Mouse (Mus musculus) CH12F3 (cell line): Measurements from ENCODE around the gene Man1b1.

Experiments used
- in situ Hi-C: fragments of 300-500 bp; cut with MboI; formaldehyde crosslinking; loops from 2 replicates; pipeline ENCODE4 v1.14.3; 2020; ENCODE audit warnings: low sequenced_read_pairs

Man1b1 gene

DNA sequence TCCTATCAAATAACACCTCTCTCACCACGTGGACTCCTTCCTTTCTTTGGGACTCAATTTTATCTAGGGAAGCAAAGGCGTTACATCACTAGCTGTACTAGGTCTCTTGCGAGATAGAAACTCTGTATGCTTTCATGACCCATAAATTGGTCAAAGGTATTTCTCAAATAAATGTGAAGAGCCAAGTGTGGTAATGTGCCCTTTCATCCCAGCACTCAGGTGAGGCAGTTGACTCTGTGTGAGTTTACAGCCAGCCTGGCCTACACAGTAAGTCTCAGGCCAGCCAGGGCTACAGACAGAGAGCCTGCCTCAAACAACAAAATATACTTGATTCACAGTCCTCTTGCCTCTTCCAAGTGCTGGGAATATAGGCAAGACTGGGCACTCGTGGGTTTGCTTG, 27.7 kb downstream of the Man1b1 start:
- in situ Hi-C loops = no loop called here

DNA sequence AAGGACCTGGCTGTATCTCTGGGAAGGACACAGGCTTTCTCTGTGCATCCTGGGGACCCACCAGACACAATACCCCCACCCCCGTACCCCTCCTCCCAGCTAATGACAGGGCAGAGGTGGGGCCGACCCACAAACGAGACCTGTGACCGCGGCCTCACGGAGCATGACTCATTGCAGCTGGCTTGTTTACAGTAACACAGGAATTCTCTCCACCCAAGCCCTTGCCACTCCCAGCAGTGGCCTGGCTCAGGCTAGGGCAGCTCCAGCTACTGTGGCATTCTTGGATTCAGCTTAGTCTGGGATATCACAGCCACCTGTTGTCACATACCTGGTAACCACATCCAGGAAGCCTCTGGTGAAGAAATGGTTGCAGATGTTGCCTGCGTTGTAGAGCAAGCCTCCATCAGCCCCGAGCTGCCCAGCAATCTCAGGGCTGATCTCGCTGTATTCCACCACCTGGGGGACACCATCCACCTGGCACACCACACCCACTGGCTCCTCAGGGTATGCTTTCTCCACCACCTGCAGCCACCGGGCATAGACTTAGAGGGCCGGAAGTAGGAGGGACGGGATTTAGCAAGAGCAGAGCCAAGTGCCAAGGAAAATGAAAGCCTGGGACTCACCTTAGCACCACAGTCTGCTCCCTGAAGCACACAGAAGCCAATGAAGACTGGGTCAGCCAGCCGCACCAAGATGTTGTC, 31.5 kb downstream of the Man1b1 start:
- in situ Hi-C loops = no loop called here

DNA sequence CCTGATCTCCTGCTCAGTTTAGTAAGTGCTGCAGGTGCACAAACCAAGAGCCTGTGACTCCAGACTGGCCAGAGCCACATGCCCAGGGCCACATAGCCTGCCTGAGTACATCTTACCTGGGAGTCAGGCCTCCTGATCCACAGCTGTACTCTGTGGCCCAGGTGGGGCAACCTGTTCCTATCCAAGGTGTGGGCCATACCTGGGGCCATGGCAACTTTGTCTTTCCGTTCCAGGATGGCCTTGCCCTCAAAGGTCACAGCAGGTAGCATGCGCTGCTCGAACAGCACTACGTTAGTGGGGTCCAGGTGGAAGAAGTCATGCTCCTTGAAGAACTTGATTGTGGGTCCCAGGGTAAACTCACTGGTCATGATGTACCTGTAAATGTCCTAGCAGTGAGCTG, 32.2 kb downstream of the Man1b1 start:
- in situ Hi-C loops = no loop called here

DNA sequence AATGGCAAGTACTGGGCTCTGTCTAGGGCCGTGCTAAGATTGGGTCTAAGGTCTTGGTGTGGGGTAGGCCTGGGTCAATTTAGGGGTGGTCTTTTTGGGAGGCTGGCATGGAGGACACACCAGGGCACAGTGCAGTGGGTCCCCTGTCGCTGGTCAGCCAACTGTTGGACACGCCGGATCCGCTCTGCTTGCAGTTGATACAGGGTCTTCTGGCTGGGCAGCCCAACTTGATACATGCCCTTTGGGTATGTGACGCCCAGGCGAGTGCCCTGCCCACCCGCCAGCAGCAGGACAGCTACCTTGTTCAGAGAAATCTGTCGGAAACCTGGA, 32.6 kb downstream of the Man1b1 start:
- in situ Hi-C loops = no loop called here

DNA sequence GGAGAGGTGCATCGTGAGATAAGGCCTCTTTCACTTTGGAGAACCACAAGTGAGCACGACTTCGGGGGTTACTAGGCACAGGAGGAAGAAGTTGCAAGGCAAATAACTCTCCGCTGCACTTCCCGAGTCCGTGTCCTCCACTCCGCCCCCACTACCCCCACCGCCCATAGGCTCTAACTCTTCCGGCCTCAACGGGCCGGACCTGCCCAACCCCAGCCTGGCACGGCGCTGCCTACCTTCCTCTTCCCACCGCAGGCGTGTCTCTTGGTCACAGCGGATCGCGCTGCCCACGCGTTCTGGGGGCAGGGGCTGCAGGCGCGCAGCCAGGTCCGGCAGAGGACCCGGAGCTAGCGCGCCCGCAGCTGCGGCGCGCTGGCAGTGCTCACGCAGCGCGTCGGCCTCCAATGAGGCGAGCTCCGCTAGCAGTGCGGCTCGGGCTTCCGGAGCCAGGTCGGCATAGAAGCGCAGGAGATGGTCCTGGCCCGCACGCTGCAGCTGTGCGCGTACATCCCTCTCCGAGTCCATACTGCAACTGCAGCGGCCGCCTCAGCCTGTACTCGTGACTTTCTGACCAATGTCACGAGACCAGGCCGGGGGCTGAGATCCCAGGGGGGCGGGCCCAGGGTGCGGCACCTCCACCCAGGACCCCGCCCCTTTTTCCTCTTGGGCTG, 33.1 kb downstream of the Man1b1 start, which contains the start of gene Uap1l1:
Gene Uap1l1, minus strand, starts transcription at position 592 of the 671 bp plus-strand sequence.
- in situ Hi-C loops = no loop called here

DNA sequence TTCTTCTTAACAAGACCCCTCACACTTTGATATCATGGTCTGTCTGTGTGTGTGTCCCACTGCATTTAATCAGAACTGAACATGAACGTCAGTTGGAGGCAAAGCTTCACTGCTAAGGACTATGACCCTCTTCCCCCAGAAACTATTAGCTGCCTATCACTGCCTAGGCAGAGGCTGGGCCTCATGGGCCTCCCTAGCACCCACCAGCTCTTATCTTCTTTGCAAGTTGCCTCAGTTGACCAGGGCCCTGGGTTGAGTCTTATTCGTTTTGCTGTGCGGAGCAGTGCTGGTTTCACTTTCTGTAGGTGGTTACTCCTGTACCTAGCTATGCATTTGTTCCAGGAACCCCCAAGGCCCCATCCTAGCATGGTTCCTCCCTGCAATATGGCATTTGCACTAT, 37.9 kb downstream of the Man1b1 start:
- in situ Hi-C loops = no loop called here

DNA sequence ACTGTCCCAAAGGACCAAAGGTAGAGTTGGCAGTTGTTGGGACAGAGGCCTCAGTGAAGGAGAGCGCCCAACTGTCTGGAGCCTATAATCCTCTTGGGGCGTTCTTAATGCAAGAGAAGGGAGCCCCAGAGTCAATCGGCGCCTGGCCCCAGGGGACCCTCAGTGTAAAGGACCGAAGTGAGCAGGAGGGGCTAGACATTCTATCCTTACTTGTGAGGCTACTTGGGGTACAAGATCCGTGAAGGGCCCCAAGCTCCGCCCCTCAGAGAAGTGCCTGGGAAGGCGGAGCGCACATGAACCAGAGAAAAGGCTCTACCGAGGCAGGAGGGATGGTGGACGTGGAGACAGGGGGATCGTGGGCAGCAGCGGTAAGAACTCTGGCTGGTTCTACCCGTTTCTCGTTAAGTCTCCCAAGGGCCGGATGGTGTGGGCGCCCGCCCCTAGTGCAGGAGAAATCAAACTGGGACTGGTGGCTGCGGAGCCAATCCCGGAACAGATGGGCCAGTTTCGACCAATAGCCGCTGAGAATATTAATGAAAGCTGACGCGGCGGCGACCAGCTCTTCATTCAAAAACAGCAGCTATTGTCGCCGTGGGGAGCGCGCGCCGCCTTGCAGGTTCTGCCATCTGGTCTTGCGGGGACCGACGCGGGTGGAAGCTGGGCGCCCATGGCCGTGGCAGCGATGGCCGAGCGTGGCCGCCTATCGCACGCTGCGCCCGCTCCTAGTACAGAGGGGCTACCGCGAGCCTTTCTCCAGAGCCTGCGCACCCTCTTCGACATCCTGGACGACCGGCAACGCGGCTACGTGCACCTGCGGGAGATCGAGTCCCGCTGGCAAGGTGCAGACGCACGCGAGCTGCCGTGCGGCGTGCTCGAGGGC, 39.9 kb downstream of the Man1b1 start, which contains the start of gene Sapcd2:
Gene Sapcd2, plus strand, starts transcription at position 558 of the 880 bp plus-strand sequence.
- in situ Hi-C loops = no loop called here

DNA sequence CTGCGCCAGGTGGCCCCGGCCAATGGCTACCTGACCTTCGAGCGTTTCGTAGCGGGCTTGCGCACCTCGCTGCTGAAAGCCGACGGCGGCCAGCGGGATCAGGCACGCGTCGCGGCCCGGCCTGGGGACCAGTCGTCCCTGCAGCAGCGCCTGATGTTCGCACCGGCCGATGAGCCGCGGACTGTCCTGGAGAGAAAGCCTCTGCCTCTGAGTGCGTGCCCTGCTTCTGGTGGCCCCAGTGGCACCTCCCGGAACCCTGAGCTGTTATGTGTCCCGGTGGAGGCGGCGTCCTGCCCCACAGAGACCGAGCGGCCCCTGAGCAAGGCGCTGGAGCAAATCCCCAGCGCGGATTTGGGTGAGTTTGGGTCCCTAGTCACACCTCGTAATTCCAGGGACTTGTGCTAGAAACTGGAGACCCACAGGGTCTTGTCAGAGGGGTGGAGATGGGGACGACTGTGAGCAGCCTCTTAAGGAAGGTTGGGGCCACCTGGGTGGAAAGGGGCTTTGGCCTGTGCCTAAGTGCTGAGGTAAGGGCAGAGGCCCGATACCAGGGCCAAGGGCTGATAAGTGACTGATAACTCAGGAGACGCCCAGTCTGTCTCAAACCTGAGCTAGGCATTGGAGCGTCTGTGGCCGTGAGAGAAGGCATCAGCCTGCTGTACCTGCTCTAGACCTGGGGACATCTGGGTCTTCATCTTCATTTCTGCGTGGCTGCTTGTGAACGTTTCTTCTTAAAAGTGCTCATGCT, 40.7 kb downstream of the Man1b1 start:
- in situ Hi-C loops = no loop called here

DNA sequence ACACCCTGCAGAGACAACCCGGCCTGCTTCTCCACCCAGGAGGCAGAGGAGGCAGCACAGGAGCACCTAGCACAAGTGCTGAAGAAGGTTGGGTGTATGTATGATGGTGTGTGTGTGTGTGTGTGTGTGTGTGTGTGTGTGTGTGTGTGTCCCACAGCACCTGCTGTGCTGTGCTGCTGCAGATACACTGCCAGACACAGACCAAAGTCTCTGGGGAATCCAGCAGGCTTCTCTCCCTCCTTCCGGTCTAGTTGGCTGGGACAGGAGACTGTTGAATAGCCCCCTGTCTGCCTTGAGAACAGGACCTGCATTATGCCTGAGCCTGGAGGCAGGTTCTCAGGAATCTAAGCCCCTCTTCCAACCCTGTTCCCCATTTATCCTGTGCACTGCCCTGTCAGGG, 41.3 kb downstream of the Man1b1 start:
- in situ Hi-C loops = no loop called here

DNA sequence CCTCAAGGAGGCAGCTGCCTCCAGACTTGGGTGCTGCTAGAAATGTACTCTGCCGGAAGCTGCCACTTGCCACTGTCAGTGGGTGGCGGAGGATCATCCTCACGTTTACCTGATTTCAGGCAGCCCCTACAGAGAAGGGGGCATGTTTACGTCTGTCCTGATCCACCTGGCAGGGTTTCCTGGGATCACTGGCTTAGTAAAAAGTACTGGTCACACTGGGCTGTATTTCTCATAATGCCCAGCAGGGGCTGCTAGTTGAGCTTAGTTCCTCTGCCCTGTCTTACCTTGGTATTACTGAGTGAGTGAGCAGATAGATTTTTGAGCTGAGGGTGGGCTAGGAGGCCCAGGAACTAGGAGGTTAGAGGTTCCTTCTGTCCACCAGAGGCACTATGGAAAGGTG, 44.5 kb downstream of the Man1b1 start:
- in situ Hi-C loops = no loop called here

DNA sequence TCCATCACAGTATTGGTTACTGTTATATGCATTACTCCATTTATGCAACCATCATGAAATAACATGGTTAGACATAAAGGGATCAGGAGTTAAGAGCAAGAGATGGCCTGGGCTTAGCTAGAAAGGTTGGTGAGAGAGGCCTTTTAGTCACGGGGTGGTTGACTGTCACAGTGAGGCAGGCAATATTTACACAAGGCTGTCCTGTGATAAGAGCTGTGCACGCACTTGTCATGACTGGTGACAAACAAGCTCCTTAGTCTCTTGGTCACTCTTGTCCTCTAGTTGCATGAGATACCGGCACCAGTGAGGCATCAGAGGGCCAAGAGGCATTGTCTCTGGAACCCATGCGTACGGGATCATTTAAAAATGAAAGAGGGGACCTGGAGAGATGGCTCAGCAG, 52.4 kb downstream of the Man1b1 start:
- in situ Hi-C loops = no loop called here

DNA sequence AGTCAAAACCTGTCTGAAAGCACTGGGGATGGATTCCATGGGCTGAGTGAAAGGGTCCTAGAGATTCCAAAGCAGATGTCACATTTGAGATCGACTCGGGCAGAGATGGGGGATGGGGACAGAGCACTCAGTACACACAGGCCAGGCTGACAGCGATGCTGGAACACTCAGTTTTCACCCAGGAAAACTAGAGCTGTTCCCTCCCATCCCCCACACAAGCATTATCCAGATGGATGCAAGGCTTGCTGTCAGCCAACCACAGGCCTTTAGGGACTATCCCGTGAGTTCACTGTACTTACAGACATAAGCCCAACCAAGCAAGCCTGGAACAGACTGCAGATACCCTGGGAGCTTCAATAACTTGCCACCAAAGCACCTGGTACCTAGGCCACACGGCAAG, 59.1 kb downstream of the Man1b1 start:
- in situ Hi-C loops = no loop called here

DNA sequence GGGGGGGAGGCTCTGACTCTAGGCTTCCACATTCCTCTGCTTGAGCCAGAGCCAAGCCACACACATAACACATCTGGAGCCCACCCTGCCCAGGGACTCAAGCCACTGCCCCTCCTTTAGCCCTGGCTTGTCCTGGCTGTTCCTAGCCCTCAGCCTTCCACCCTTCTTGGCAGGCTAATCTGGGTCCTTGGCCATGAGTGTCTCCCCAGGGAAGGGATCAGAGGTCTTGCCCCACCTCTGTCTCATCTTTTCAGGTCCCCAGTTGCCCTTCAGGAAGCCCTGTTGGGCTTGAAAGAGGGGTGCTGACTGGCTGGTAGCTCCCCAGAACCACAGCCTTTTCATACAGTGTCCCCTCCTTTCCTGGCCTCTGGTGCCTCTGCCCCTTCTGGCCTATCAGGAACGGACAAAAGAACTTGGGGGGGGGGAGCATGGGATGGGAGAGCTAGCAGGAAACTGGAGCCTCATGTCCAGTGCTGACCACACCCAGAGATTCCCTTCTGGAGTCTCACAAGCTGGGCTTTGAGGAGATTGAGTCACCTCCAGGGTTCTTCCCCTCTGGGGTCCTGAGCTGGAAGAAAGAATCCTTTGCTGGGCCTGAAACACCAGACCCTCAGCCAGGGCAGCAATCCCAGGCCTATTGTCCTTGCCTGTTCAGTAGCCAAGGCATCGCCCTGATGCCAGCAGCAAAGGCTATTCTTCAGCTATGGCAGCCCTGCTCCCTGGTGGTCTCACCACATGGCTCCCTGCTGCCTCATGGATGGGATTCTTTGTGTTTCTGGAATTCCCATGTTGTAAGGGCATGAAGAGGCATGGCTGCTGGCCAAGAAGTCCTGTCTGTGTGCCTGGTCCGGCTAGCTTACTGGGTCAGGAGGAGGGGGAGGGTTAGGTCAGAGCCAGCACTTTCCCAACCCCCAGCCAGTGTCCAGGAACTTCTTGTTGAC, 62.4 kb downstream of the Man1b1 start:
- in situ Hi-C loops = no loop called here

DNA sequence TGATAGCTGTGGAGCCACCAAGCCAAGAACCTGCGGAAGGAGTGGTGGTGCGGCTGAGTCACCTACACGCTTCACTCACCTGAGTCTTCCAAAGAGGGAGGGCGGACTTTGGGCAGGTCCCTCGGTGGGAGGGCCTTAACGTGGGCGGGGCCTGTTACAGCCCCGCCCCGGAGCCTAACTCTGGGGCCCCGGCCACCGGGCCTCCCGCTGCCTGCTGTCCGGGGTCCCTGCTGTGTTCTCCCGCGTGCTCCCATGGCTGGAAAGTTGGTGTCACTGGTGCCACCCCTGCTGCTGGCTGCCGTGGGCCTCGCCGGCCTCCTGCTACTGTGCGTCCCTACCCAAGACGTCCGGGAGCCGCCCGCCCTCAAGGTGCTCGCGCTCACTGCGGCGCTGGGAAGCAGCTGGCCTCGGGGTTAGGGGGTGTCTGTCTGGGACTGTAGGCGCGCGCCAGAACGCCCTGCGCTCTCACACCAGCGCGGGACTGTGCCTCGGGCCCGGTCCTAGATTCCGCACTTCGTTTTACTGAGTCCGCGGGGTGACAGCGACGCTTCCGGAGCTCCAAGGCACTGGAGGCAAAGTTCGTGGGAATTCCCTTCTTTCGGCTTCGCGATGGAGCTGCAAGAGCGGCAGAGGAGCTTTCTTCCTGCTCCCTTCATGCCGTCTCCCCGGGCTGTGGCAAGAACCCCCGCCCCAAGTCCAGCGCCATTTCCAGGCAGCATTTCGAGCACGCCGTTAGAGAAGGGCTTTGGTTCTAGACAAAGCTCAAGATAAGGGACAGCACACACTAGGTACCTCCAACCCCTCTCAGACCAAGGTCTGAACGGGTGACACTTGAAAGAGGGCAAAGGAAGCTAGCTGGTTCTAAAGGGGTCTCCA, 63.8 kb downstream of the Man1b1 start, which contains the start of gene Entpd2:
Gene Entpd2, plus strand, starts transcription at position 154 of the 876 bp plus-strand sequence.
- in situ Hi-C loops = no loop called here

DNA sequence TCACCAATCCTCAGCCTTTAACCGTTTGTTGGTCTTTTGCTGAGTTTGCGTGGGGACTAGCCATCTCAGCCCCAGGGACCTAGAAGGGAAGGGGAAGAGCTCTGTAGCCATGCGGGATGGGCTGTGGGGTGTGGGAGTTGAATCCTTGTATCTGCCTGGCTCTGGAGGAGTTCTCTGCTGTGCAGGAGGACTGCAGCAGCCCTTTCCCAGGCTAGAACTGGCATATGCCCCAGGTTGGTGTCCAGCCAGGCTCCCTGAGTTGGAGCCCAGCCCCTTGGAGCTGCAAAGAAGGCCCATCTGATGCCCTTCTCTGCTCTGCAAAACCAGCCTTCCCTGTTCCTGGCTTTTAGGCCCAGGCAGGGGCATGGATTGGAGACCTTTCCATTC, 64.5 kb downstream of the Man1b1 start:
- in situ Hi-C loops = no loop called here

DNA sequence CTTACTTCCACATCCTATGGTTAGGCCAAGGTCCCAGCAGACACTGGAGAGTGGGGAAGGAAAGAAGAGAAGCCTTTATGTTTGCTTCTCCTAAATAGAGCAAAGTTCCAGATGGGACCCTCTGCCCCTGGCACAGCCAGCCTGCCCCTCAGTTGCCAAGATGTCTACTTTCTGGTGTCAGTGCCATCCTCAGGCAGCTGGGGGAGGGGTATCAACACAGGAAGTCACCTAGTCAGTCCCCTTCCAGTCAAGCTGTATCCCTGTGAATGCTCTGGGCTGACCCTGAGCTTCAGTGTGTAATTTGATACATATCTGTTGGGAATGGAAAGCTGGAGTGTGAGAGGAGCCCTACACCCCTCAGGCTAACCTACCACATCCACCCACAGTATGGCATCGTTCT, 64.9 kb downstream of the Man1b1 start:
- in situ Hi-C loops = no loop called here

DNA sequence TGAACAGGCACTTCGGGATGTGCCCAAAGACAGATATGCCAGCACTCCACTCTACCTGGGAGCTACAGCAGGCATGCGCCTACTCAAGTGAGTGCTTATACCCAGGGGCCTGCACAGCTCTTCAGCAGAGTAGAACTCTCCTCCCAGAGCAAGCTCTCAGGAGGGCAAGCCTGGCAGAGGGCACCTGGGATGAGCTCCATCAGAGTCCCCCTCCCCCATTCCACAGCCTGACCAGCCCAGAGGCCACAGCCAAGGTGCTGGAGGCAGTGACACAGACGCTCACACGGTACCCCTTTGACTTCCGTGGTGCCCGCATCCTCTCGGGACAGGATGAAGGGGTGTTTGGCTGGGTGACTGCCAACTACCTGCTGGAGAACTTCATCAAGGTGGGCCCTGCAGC, 65.9 kb downstream of the Man1b1 start:
- in situ Hi-C loops = no loop called here

DNA sequence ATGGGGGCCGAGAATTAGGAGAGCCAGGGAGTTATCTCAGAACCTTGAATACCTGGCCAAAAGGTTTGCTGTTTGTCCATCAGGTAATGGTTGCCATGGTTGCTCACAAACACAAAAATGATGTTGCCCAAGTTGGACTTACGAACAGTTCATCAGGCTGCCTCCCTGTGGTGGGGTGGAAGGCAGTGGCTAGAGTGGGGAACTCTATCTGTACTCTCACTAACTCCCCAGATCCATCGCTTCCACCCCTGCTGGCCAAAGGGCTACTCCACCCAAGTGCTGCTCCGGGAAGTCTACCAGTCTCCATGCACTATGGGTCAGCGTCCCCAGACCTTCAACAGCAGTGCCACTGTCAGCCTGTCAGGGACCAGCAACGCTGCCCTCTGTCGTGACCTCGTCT, 66.9 kb downstream of the Man1b1 start, which contains the start of gene Npdc1:
Gene Npdc1, plus strand, starts transcription at position 301 of the 400 bp plus-strand sequence.
- in situ Hi-C loops = no loop called here

DNA sequence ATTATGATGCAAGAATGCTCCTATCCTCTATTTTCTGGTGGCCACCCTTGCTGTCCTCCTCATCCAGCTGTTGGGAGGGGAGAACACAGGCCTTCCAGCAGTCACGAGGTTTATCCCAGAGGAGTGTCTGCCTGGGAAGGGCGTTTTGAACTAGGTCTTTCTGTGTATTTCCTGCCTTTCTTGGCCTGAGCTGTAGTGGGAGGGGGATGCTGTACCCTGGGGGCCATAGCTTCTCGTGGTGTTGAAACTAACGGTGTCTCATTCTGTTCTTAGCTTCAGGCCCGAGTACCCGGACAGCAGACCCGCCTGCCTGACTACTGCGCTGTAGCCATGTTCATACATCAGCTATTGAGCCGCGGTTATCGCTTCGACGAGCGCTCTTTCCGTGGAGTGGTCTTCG, 68.2 kb downstream of the Man1b1 start:
- in situ Hi-C loops = no loop called here
